Mouse (Mus musculus): ENCODE results near the gene Emilin2.

Gene Emilin2

GRCm38 (mm10) chr17:71203998-71204808 is 107.6 kb downstream of the Emilin2 start:
- DNase-seq (ENCODE audit: low spot score in 2 of 2), result no peak
